Mouse (Mus musculus): ENCODE data around the gene Ift122.

The Ift122 gene

GRCm38 (mm10) chr6:115945633-115946032 is 92.4 kb downstream of the Ift122 start:
- H3K4me3 ChIP-seq (replicated peaks; ENCODE audit: low read length): no peak overlapping the region
- H3K9me3 ChIP-seq (ENCODE audit: low read length): no peaks in the 10 kb centered on the region
- H3K36me3 ChIP-seq (ENCODE audit: insufficient read depth, low read length): no peaks in the 10 kb centered on the region
- TF ChIP-seq CTCF (conservative IDR thresholded peaks at IDR 0.05; ENCODE audit: low read length) (no peak), POU5F1 (IDR thresholded peaks at IDR 0.05; ENCODE audit: borderline replicate concordance, low read length) (no peak), NANOG (IDR thresholded peaks at IDR 0.05; ENCODE audit: borderline replicate concordance, low read length) (no peak)
- peaks cover 50% of the 10 kb centered on the region for H3K27me3 ChIP-seq (ENCODE audit: insufficient read depth, low read length)
- peaks cover 7% of the 10 kb centered on the region for H3K4me1 ChIP-seq (replicated peaks; ENCODE audit: low read depth, low read length)

- Histone ChIP-seq H3K27me3 (ENCODE audit: insufficient read depth, low read length) (peaks cover 50% of the 10 kb centered on the region), H3K9me3 (ENCODE audit: low read length) (no peaks in the 10 kb centered on the region), H3K36me3 (ENCODE audit: insufficient read depth, low read length) (no peaks in the 10 kb centered on the region), H3K4me3 (replicated peaks; ENCODE audit: low read length) (no peak overlapping the region), H3K4me1 (replicated peaks; ENCODE audit: low read depth, low read length) (peaks cover 6% of the 10 kb centered on the region)
- TF ChIP-seq NANOG (IDR thresholded peaks at IDR 0.05; ENCODE audit: borderline replicate concordance, low read length) (no peak), CTCF (conservative IDR thresholded peaks at IDR 0.05; ENCODE audit: low read length) (no peak), POU5F1 (IDR thresholded peaks at IDR 0.05; ENCODE audit: borderline replicate concordance, low read length) (no peak)
Observed at GRCm38 (mm10) chr6:115946389-115946788, 93.1 kb downstream of the Ift122 start.

- TF ChIP-seq NANOG (IDR thresholded peaks at IDR 0.05; ENCODE audit: borderline replicate concordance, low read length) (no peak), POU5F1 (IDR thresholded peaks at IDR 0.05; ENCODE audit: borderline replicate concordance, low read length) (no peak), CTCF (conservative IDR thresholded peaks at IDR 0.05; ENCODE audit: low read length) (no peak)
- peaks cover 32% of the 10 kb centered on the region for H3K27me3 ChIP-seq (ENCODE audit: insufficient read depth, low read length)
- no peaks in the 10 kb centered on the region for H3K36me3 ChIP-seq (ENCODE audit: insufficient read depth, low read length)
- no peak overlapping the region for H3K4me3 ChIP-seq (replicated peaks; ENCODE audit: low read length)
- H3K9me3 ChIP-seq (ENCODE audit: low read length): no peaks in the 10 kb centered on the region
- H3K4me1 ChIP-seq (replicated peaks; ENCODE audit: low read depth, low read length): peaks cover 13% of the 10 kb centered on the region
Observed at GRCm38 (mm10) chr6:115954506-115955074, 101.3 kb downstream of the Ift122 start.

GRCm38 (mm10) chr6:115955169-115955568 is 101.9 kb downstream of the Ift122 start:
- peaks cover 13% of the 10 kb centered on the region for H3K4me1 ChIP-seq (replicated peaks; ENCODE audit: low read depth, low read length)
- TF ChIP-seq NANOG (IDR thresholded peaks at IDR 0.05; ENCODE audit: borderline replicate concordance, low read length) (no peak), CTCF (conservative IDR thresholded peaks at IDR 0.05; ENCODE audit: low read length) (no peak), POU5F1 (IDR thresholded peaks at IDR 0.05; ENCODE audit: borderline replicate concordance, low read length) (no peak)
- peaks cover 29% of the 10 kb centered on the region for H3K27me3 ChIP-seq (ENCODE audit: insufficient read depth, low read length)
- no peaks in the 10 kb centered on the region for H3K36me3 ChIP-seq (ENCODE audit: insufficient read depth, low read length)
- H3K4me3 ChIP-seq (replicated peaks; ENCODE audit: low read length): no peak overlapping the region
- no peaks in the 10 kb centered on the region for H3K9me3 ChIP-seq (ENCODE audit: low read length)

- Histone ChIP-seq H3K9me3 (ENCODE audit: low read length) (no peaks in the 10 kb centered on the region), H3K27me3 (ENCODE audit: insufficient read depth, low read length) (peaks cover 34% of the 10 kb centered on the region), H3K4me3 (replicated peaks; ENCODE audit: low read length) (no peak overlapping the region), H3K4me1 (replicated peaks; ENCODE audit: low read depth, low read length) (peaks cover 13% of the 10 kb centered on the region), H3K36me3 (ENCODE audit: insufficient read depth, low read length) (no peaks in the 10 kb centered on the region)
- TF ChIP-seq CTCF (conservative IDR thresholded peaks at IDR 0.05; ENCODE audit: low read length) (no peak), POU5F1 (IDR thresholded peaks at IDR 0.05; ENCODE audit: borderline replicate concordance, low read length) (no peak), NANOG (IDR thresholded peaks at IDR 0.05; ENCODE audit: borderline replicate concordance, low read length) (no peak)
Observed at GRCm38 (mm10) chr6:115955664-115956063, 102.4 kb downstream of the Ift122 start.

- H3K9me3 ChIP-seq (ENCODE audit: low read length): no peaks in the 10 kb centered on the region
- no peaks in the 10 kb centered on the region for H3K36me3 ChIP-seq (ENCODE audit: insufficient read depth, low read length)
- TF ChIP-seq CTCF (conservative IDR thresholded peaks at IDR 0.05; ENCODE audit: low read length): no peak
- no peak for TF ChIP-seq NANOG (IDR thresholded peaks at IDR 0.05; ENCODE audit: borderline replicate concordance, low read length)
- no peak for TF ChIP-seq POU5F1 (IDR thresholded peaks at IDR 0.05; ENCODE audit: borderline replicate concordance, low read length)
- H3K4me3 ChIP-seq (replicated peaks; ENCODE audit: low read length): no peak overlapping the region
- H3K4me1 ChIP-seq (replicated peaks; ENCODE audit: low read depth, low read length): peaks cover 13% of the 10 kb centered on the region
- peaks cover 41% of the 10 kb centered on the region for H3K27me3 ChIP-seq (ENCODE audit: insufficient read depth, low read length)
Observed at GRCm38 (mm10) chr6:115956418-115956921, 103.2 kb downstream of the Ift122 start.

- no peak overlapping the region for H3K4me3 ChIP-seq (replicated peaks; ENCODE audit: low read length)
- no peaks in the 10 kb centered on the region for H3K36me3 ChIP-seq (ENCODE audit: insufficient read depth, low read length)
- no peaks in the 10 kb centered on the region for H3K9me3 ChIP-seq (ENCODE audit: low read length)
- TF ChIP-seq CTCF (conservative IDR thresholded peaks at IDR 0.05; ENCODE audit: low read length): no peak
- TF ChIP-seq NANOG (IDR thresholded peaks at IDR 0.05; ENCODE audit: borderline replicate concordance, low read length): no peak
- TF ChIP-seq POU5F1 (IDR thresholded peaks at IDR 0.05; ENCODE audit: borderline replicate concordance, low read length): no peak
- H3K27me3 ChIP-seq (ENCODE audit: insufficient read depth, low read length): peaks cover 47% of the 10 kb centered on the region
- H3K4me1 ChIP-seq (replicated peaks; ENCODE audit: low read depth, low read length): peaks cover 17% of the 10 kb centered on the region
Observed at GRCm38 (mm10) chr6:115956922-115957601, 103.8 kb downstream of the Ift122 start.

- TF ChIP-seq CTCF (conservative IDR thresholded peaks at IDR 0.05; ENCODE audit: low read length) (no peak), POU5F1 (IDR thresholded peaks at IDR 0.05; ENCODE audit: borderline replicate concordance, low read length) (no peak), NANOG (IDR thresholded peaks at IDR 0.05; ENCODE audit: borderline replicate concordance, low read length) (no peak)
- Histone ChIP-seq H3K36me3 (ENCODE audit: insufficient read depth, low read length) (no peaks in the 10 kb centered on the region), H3K4me3 (replicated peaks; ENCODE audit: low read length) (no peak overlapping the region), H3K27me3 (ENCODE audit: insufficient read depth, low read length) (peaks cover 45% of the 10 kb centered on the region), H3K4me1 (replicated peaks; ENCODE audit: low read depth, low read length) (peaks cover 23% of the 10 kb centered on the region), H3K9me3 (ENCODE audit: low read length) (no peaks in the 10 kb centered on the region)
Observed at GRCm38 (mm10) chr6:115957681-115958080, 104.4 kb downstream of the Ift122 start.
